Mouse (Mus musculus): ENCODE results near the gene Ces3a.
"Not testable (repeated sequence)": the region's sequence is repeated elsewhere in the genome, so short reads cannot be mapped to it uniquely, and the experiment has no call there.

Ces3a gene

GRCm38 (mm10) chr8:105083449-105084050, 35.1 kb downstream of the Ces3a start, which contains the start of gene Ces3b:
TSS of gene Ces3b (plus strand) at chr8:105083753.
- ChIA-PET POLR2A (interaction anchor here in 1 of 4 experiments (0.5 kb wide), 1 partner anchor 264 kb away, joined by 3 read pairs; the partner anchor contains the start of gene Fhod1), CTCF (no interaction called here)

GRCm38 (mm10) chr8:105088166-105088565, 39.8 kb downstream of the Ces3a start:
- POLR2A ChIA-PET, CTCF ChIA-PET: not testable (repeated sequence)

- ChIA-PET POLR2A (no interaction called here), CTCF (no interaction called here)
Observed at GRCm38 (mm10) chr8:105088581-105088980, 40.2 kb downstream of the Ces3a start.

GRCm38 (mm10) chr8:105093992-105094391, 45.6 kb downstream of the Ces3a start:
- ChIA-PET CTCF (no interaction called here), POLR2A (no interaction called here)

- CTCF ChIA-PET, POLR2A ChIA-PET: not testable (repeated sequence)
Observed at GRCm38 (mm10) chr8:105102101-105102785, 53.8 kb downstream of the Ces3a start.

- CTCF ChIA-PET = interaction anchor here in 1 of 4 experiments (0.5 to 0.6 kb wide), 2 partner anchors 19 to 472 kb away, joined by 3 to 9 read pairs; no protein-coding TSS in a partner anchor
- POLR2A ChIA-PET = not testable (repeated sequence)
Observed at GRCm38 (mm10) chr8:105103701-105104100, 55.3 kb downstream of the Ces3a start.

- POLR2A ChIA-PET = no interaction called here
- CTCF ChIA-PET = interaction anchor here in 1 of 4 experiments (0.5 to 0.6 kb wide), 2 partner anchors 18 to 472 kb away, joined by 3 to 9 read pairs; no protein-coding TSS in a partner anchor
Observed at GRCm38 (mm10) chr8:105104220-105104619, 55.8 kb downstream of the Ces3a start.

Data from embryonic stem cell, embryonic (primary cell).